Mouse (Mus musculus): Measurements from ENCODE around the gene Ppp2r5c. TPM values are rescaled to one million over a fixed set of nuclear protein-coding genes. Genes with fewer than 3 reads are reported as not detected.
A peak's percentile ranks its signal among the peaks of the same experiment; 100 is the strongest.

Gene Ppp2r5c
- total RNA-seq, 2 experiments from 2014 or later = 99.2 to 223 TPM

DNA sequence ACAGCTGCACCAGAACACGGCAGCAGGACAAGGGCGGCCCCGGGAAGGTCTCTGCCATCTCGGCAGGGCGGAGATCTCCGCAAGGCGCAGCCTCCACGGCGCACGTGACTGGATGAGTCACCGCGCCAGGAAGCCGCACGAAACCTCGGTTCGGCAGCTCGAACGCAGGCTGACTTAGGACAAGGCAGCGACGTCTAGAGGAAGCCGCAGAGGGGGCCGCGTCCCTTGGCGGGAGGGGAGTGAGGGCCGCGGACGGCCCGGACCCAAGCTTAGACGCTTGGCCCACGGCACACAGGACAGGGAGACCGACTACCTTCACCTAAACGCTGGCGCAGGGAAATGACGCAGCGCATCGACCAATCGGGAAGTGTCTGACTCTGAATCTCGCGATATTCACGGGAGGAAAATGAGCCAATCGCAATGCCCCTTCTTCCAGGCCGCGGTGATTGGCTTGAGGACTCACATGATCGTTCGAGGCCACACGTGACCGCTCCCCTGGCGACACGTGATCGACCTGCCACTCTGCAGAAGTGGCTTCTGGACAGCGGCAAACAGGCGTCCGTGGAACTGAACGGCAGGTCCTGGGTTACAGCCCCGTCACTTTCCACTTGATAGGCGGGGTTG is 144.5 kb downstream of the Ppp2r5c start:
- peak; percentile 90 for ATAC-seq (replicated peaks; ENCODE audit: low FRiP score, low TSS enrichment, poor library complexity, severe bottlenecking)

DNA sequence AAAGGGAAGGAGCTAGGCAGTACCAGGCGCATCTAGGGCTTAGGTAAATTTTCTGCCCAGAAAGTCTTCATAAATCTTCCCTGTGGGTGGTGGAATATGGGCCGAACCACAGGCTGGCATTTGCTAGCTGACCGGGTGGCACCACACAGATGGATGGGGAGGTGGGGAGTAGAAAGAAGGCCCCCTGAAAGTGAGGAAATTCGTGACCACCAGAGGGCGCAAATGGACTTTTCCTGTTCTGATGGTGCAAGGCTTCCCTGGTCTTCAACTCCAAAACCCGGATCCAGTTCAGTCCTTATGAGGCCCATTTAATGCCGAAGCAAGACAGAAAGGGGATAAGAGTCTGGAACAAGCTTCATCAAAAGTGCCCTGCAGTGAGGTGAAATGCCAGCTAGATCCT is 151.6 kb downstream of the Ppp2r5c start:
- ATAC-seq (replicated peaks; ENCODE audit: low FRiP score, low TSS enrichment, poor library complexity, severe bottlenecking) = no peak; the same call in 1 of the 2 replicates

DNA sequence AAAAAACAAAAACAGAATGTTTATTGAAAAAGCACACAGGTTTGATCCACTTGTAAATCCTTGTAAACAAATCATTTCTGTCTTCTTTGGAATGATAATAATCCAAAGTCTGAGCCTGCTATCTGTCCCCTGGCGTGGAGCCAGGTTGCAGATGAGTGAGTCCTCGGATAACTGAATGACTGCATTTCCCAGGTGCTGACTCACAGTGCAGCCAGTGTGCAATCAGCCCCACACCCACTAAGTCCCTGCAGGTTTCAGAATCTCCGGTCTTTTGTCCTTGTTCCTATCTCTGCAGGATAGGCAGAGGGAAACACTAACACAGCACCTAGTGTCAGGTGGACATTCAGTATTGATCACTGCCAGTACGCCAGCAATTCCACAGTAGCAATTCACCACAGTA is 152.9 kb downstream of the Ppp2r5c start:
- no peak for ATAC-seq (replicated peaks; ENCODE audit: low FRiP score, low TSS enrichment, poor library complexity, severe bottlenecking)

DNA sequence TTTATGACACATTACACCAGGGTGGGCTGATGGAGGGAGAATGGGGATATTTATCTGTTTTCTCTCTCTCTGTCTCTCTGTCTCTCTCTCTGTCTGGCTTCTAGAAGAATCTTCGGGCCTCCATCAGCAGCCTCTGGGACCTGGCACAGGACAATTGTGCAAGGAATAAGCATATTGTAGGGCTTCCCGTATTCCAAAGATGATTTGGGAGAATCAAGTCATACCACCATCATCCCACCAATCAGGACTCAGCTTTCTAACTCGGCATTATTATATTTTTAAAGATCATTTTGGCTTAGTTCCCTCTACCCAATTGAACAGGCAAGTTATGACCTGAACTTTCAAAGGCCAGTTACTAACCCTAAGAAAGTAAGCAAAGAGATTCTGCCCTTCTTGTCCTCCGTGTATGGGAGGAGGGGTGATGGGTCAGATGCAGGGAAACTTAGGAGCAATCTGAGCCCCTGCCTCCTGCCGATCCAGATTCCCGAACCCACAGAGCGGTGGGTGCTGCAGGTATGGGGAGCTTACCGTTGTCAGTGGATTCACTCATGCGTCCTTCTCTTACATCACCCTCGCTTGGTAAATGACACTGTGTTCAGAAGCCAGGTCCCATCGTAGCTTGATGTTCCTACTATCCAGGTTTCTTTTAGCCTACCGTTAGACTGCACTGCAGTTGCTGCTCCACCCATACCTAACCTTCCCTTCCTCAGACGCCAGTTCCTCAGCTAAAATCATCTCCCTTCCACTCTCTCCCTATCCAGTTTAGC is 153.5 kb downstream of the Ppp2r5c start:
- ATAC-seq (replicated peaks; ENCODE audit: low FRiP score, low TSS enrichment, poor library complexity, severe bottlenecking) = no peak

DNA sequence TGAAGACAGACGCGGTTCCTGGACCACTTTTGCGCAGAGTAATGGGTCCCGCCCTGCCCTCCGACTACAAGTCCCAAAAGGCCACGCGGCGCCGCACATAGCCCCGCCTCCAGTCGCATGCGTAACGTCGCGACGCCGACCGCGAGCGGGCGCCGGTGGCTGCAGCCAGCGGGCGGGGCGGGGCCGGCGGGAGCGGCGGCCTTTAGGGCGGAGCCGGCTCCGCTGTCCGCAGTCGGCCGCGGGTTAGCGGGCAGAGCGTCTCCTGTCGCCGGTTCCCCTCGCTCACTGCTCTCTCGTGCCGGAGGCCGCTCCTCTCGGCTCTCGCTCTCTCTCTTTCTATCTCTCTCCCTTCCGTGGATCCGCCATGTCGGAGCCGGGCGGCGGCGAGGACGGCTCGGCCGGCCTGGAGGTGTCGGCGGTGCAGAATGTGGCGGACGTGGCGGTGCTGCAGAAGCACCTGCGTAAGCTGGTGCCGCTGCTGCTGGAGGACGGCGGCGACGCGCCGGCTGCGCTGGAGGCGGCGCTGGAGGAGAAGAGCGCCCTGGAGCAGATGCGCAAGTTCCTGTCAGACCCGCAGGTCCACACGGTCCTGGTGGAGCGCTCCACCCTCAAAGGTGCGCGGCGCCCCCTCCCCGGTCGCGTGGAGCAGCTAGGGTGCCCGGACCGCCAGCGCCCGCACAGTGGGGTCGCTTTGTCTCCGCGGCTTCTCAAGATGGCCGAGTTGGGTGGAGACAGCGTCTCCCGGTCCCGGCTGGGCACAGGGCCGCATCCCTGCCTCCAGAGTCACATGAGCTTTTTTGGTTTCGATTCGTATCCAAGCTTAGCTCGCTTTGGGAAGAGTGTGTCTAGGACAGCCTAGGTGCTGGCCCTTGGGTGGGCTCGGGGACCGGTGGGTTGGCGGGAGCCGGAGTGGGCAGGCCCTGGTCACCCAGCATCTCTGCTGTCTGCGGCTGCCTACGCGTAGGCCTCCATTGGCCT is 154.6 kb downstream of the Ppp2r5c start, which contains the start of gene Dync1h1:
TSS of gene Dync1h1 (plus strand) at position 212 of the 978 bp plus-strand sequence.
- ATAC-seq (replicated peaks; ENCODE audit: low FRiP score, low TSS enrichment, poor library complexity, severe bottlenecking) = peak; percentile 87

DNA sequence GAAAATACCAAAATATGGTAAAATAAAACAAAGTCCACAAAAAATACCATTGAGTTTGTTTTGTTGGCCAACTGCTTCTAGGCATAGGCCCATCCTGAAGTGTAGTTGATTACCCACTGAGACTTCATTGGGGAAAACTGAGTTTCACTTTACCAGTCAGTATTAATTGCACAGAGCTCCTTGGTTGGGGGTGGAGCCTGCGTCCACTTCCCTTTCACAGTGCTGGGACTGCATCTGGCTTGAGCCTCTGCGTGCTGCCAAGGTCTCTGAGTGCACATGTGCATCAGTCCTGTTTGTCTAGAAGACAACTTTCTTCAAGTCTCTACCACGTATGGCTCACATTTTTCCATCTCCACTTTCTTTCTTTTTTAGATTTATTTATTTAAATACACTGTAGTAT is 159.2 kb downstream of the Ppp2r5c start:
- ATAC-seq (replicated peaks; ENCODE audit: low FRiP score, low TSS enrichment, poor library complexity, severe bottlenecking) = no peak

DNA sequence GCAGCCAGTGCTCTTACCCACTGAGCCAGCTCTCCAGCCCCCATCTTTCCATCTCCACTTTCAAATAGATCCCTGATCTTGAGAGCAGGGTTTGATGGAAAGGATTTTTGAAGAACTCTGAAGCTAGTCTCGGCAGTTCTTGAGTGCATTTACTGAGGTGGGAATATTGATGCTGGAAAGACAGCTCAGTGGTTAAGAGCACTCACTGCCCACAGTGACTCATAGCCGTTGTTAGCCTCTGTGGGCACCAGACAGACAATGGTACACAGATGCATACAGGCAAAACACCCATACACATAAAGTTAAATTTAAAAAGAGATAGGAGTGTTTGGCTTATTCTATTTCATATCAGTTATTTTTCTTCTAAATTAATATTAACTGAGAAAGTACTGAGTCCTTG is 159.8 kb downstream of the Ppp2r5c start:
- no peak for ATAC-seq (replicated peaks; ENCODE audit: low FRiP score, low TSS enrichment, poor library complexity, severe bottlenecking)

DNA sequence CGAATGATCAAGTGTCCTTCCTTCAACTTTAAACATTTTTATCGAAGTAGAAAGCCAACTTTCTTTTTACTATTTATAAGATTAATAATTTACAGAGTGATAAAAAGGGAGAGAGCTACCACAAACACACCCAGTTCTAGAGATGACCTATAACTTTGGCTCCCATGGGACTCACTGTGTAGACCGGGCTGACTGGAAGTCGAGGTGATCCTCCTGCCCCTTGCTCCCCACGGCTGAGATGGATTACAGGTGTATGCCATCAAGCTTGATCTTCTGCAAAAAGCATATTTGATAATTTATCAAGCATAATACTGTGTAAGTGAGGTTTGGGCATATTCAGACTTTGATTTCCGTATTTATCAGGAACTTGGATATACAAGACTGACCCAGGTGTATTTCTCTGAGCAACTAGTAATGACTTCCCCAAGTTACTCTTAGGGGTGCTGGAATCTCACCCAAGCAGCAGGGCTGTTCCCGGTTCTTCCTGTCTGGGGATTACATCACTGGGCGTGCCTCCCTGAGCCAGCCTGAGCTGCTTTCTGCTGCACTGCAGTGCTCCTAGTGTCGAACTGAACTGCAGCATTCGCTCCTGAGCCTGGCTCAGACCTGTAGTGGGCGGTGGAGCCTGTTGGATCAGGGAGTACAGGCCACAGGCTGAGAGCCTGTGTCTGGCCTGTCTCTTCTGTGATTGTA is 161.7 kb downstream of the Ppp2r5c start:
- peak; percentile 90 for ATAC-seq (replicated peaks; ENCODE audit: low FRiP score, low TSS enrichment, poor library complexity, severe bottlenecking)

DNA sequence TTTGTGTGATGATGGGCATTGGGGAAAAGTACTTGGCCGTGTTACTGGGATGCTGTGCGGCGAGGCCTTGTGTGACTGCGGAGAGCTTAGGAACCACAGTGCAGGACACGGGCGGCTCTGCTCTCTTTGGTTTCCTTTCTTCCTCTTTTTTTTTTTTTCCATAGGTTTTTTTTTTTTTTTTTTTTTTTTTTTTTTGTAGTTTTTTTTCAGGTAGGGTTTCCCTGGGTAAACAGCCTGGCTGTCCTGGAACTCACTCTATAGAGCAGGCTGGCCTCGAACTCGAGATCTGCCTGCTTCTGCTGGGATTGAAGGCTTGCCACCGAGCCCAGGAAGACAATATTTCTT is 162.2 kb downstream of the Ppp2r5c start:
- no peak for ATAC-seq (replicated peaks; ENCODE audit: low FRiP score, low TSS enrichment, poor library complexity, severe bottlenecking)

DNA sequence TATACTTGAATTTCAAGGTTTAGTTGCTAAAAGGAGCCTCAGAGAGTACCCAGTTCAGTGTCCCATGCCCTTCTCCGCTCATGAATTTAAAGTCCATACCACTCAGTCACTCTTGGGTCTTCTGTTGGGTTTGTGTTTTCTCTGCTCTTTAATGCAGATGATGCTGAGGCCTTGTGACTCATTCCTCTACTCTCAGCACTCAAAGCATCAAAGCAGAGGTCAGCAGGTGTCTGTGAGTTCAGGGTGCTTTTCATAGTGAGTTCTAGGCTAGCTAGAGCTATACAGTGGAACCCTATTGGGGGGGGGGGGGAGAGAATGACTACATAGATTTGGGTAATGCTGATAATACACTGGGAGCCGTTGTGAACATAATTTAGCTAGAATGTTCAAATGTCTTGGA is 163.8 kb downstream of the Ppp2r5c start:
- ATAC-seq (replicated peaks; ENCODE audit: low FRiP score, low TSS enrichment, poor library complexity, severe bottlenecking) = no peak

DNA sequence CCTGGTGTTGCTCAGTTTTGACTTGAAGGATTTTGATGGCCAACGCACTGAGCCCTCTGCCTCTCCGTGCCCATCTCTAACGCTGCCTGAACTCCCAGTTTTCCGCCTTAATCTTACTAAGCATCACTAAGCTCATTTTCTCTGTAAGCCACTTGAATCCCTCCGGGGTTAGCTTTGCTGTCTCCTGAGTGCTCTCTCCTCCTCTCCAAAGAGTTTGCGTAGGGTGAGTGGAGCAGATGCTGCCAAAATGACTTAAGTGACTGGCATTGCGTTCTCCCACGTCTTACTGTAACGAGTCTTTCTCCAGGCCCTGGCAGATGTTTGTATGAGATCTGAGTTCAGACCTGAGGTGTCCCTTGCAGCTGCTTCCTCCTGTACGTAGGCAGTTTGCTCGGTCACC is 183.1 kb downstream of the Ppp2r5c start:
- ATAC-seq (replicated peaks; ENCODE audit: low FRiP score, low TSS enrichment, poor library complexity, severe bottlenecking) = no peak

Other genes with a start within 250 kb of the Ppp2r5c start
- gene Dio3, start 168.1 kb upstream of the Ppp2r5c start, total RNA-seq (2014; fragmentation: Nextera tagmentation) = not detected in 2 replicates
- not detected in 2 replicates for gene Dio3, start 168.1 kb upstream of the Ppp2r5c start, total RNA-seq (2017)
- 74.1 and 185 TPM in 2 replicates for gene Dync1h1, start 154.3 kb downstream of the Ppp2r5c start, total RNA-seq (2014; fragmentation: Nextera tagmentation)
- 56.6 and 70.5 TPM in 2 replicates for gene Dync1h1, start 154.3 kb downstream of the Ppp2r5c start, total RNA-seq (2017)
- not detected in 2 replicates for gene 1700001K19Rik, start 235.5 kb downstream of the Ppp2r5c start, total RNA-seq (2014; fragmentation: Nextera tagmentation)
- not detected in 2 replicates for gene 1700001K19Rik, start 235.5 kb downstream of the Ppp2r5c start, total RNA-seq (2017)

Data from megakaryocyte-erythroid progenitor cell, adult 5-6 weeks (primary cell).